Mouse (Mus musculus) lung, postnatal 0 days (tissue): ENCODE data around the gene Cd19.
"Not testable (repeated sequence)": the region's sequence is repeated elsewhere in the genome, so short reads cannot be mapped to it uniquely, and the experiment has no call there.

Source experiments
- CTCF ChIP-seq: IDR thresholded peaks from 2 replicates; pipeline ENCODE4 v1.5.1; 2016; ENCODE audit warnings: antibody characterized with exemption, mild to moderate bottlenecking
- EP300 ChIP-seq: IDR thresholded peaks from 2 replicates; pipeline ENCODE4 v1.6.1; 2016; ENCODE audit warnings: antibody characterized with exemption, mild to moderate bottlenecking, control low read depth

- not testable (repeated sequence) for TF ChIP-seq EP300, CTCF
These were observed 12.2 kb downstream of the Cd19 start for GRCm38 (mm10) chr7:126402518-126402917.
